Mouse (Mus musculus) intestine, postnatal 0 days (tissue): ENCODE measurements around the gene Slc27a5. TPM values are rescaled to one million over a fixed set of nuclear protein-coding genes. Genes with fewer than 3 reads are reported as not detected.

ENCODE experiments used
- ATAC-seq: fragments of 200-750 bp; cut with Nextera tagmentation; 2 replicates; pipeline ENCODE4 v1.8.0; 2017; ENCODE audit warnings: mild to moderate bottlenecking, moderate TSS enrichment, moderate library complexity
- H3K27ac ChIP-seq: fragments of 300-500 bp; sonication (generic); 2 replicates; pipeline ENCODE4 v1.5.1; 2014; ENCODE audit warnings: mild to moderate bottlenecking, low read depth, low read length, moderate library complexity
- H3K27me3 ChIP-seq: fragments of 300-500 bp; sonication (generic); replicated peaks from 2 replicates; pipeline ENCODE4 v1.6.1; 2014; ENCODE audit warnings: low read length, mixed read lengths; ENCODE audit not compliant: control insufficient read depth, insufficient read depth
- H3K36me3 ChIP-seq: fragments of 300-500 bp; sonication (generic); 2 replicates; pipeline ENCODE4 v1.6.1; 2014; ENCODE audit warnings: mild to moderate bottlenecking, moderate library complexity; ENCODE audit not compliant: control insufficient read depth, insufficient read depth
- H3K4me1 ChIP-seq: fragments of 300-500 bp; sonication (generic); replicated peaks from 2 replicates; pipeline ENCODE4 v1.6.1; 2014; ENCODE audit warnings: antibody characterized with exemption, low read length, mixed read lengths; ENCODE audit not compliant: control insufficient read depth, insufficient read depth
- H3K4me2 ChIP-seq: fragments of 300-500 bp; sonication (generic); replicated peaks from 2 replicates; pipeline ENCODE4 v1.6.1; 2014; ENCODE audit warnings: low read depth, mild to moderate bottlenecking, moderate library complexity
- H3K4me3 ChIP-seq: fragments of 300-500 bp; sonication (generic); 2 replicates; pipeline ENCODE4 v1.5.1; 2014; ENCODE audit warnings: low read depth, low read length
- H3K9ac ChIP-seq: fragments of 300-500 bp; sonication (generic); 2 replicates; pipeline ENCODE4 v1.6.1; 2014; ENCODE audit warnings: mild to moderate bottlenecking, low read depth, low read length
- H3K9me3 ChIP-seq: fragments of 300-500 bp; sonication (generic); 2 replicates; pipeline ENCODE4 v1.6.1; 2016; ENCODE audit warnings: mixed run types; ENCODE audit not compliant: control insufficient read depth
- CTCF ChIP-seq: sonication (generic); IDR thresholded peaks from 2 replicates; pipeline ENCODE4 v1.5.1; 2016; ENCODE audit warnings: low read depth, mild to moderate bottlenecking, control low read depth, antibody characterized with exemption, moderate library complexity
- whole genome bisulfite sequencing: fragments of 180-500 bp; shearing (Covaris S2); extraction: QIAGEN DNeasy Blood & Tissue Kit; methylation state at CpG from one replicate; pipeline ENCODE4 v1.1.7; 2014; 5-methylcytosine and 5-hydroxymethylcytosine counted together
- polyA plus RNA-seq: library from polyadenylated mRNA; unstranded; fragments of >200 nt; fragmentation: Nextera tagmentation; extraction: Ambion mirVana; gene quantifications from 2 replicates; pipeline ENCODE4 v1.2.1, GENCODE M21; 2015

Gene Slc27a5
- polyA plus RNA-seq, 1 experiment from 2014 or later: 0.22 TPM

DNA sequence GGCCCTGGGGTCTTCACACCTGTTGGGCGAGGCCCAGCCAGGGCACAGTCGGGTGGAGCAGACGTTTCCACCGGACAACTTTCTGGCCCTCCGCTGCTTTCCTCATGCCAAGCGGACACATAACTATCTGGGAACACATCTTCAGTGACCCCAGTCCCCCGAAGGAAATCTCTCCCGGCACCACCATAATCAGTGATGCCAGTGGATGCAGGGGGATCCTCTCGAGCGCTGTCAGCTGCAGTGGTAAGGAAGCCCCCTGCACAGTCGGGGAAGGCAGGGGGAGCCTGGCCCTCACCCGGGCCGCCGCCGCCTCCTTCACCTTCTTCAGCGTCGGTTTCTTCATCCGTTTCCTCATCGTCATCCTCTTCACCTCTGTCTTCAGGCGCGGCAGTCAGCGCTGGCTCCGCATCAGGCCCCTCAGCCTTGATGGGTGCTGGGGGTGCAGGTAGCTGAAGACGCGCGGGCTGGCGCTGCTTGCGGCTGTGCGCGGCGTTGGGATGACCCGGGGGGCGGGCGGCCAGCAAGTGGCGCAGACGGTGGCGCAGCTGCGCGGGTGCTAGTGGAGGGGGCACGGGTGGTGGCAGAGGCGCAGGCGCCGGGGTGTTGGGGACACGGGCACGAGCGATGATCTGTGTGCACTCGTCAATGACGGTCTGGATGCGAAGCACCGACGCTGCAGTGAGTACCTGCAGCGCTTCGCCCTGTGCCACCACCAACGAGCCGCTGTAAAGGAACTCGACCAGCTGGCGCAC, 9.5 kb upstream of the Slc27a5 start:
- Histone ChIP-seq H3K4me3 (no peak overlapping the region), H3K4me1 (no peaks in the 10 kb centered on the region), H3K4me2 (no peak overlapping the region), H3K27ac (no peak overlapping the region), H3K9me3 (no peaks in the 10 kb centered on the region), H3K9ac (no peak overlapping the region), H3K36me3 (peaks cover 27% of the 10 kb centered on the region), H3K27me3 (no peaks in the 10 kb centered on the region)
- TF ChIP-seq CTCF: no peak
- no peak for ATAC-seq
- 68% methylated on average over 57 of the region's 57 CpGs for WGBS

DNA sequence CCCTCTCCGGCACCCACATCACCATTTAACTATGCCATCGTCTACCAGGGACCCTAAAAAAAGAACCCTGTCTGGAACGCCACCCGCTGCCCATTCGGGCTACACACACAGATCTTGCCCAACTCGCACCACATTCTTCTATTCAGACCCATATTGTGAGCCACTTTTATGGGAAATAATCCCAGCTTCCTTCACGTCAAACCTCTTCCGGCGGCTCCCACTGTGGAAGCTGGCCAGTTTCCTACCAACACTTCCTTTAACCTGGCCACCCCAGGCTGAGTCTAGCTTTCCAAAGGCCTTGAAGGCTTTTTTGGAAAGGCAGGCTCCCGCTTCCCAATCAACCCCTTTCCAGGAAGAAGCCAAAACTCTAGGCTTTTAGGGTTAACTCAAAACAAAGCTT, 8.5 kb upstream of the Slc27a5 start:
- H3K9me3 ChIP-seq: no peaks in the 10 kb centered on the region
- WGBS: 90% methylated on average over 10 of the region's 10 CpGs
- no peak overlapping the region for H3K27ac ChIP-seq
- no peak overlapping the region for H3K4me3 ChIP-seq
- ATAC-seq: no peak
- TF ChIP-seq CTCF: no peak
- no peak overlapping the region for H3K4me2 ChIP-seq
- H3K27me3 ChIP-seq: no peaks in the 10 kb centered on the region
- no peaks in the 10 kb centered on the region for H3K4me1 ChIP-seq
- H3K36me3 ChIP-seq: peaks cover 27% of the 10 kb centered on the region
- H3K9ac ChIP-seq: no peak overlapping the region

DNA sequence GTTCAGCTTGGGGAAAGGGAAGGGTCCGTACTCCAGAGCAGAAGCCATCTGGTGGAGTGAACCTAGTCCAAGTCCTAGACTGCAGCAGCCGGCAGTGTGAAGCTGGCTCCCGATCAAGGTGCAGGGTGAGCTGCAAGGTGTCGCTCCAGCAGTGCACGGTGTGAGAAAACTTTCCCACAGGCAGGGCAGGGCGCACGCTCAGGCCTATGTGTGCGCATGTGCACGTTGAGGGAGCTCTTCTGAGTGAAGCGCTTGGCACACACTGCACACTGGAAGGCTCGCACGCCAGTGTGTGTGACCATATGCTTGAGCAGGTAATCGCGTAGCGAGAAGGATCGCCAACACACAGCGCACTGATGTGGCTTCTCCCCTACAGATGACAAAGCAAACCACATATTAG, 8.0 kb upstream of the Slc27a5 start:
- ATAC-seq: no peak
- no peak overlapping the region for H3K4me3 ChIP-seq
- no peak overlapping the region for H3K9ac ChIP-seq
- no peaks in the 10 kb centered on the region for H3K4me1 ChIP-seq
- TF ChIP-seq CTCF: no peak
- H3K4me2 ChIP-seq: no peak overlapping the region
- WGBS: 88% methylated on average over 17 of the region's 17 CpGs
- peaks cover 27% of the 10 kb centered on the region for H3K36me3 ChIP-seq
- no peaks in the 10 kb centered on the region for H3K27me3 ChIP-seq
- H3K9me3 ChIP-seq: no peaks in the 10 kb centered on the region
- no peak overlapping the region for H3K27ac ChIP-seq

DNA sequence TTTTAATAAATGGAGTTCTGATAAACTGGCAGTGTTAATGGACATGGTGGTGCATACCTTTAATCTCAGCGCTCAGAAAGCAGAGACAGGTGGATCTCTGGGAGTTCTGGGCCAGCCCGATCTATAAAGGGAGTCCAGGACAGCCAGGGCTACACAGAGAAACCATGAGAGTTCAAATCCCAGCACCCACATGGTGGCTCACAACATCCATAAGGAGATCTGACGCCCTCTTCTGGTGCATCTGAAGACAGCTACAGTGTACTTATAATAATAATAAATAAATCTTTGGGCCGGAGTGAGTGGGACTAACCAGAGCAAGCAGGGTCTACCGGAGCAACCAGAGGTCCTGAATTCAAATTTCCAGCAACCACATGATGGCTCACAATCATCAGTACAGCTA, 5.4 kb upstream of the Slc27a5 start:
- no peak for ATAC-seq
- Histone ChIP-seq H3K27ac (no peak overlapping the region), H3K27me3 (no peaks in the 10 kb centered on the region), H3K4me2 (no peak overlapping the region), H3K4me1 (no peaks in the 10 kb centered on the region), H3K9ac (no peak overlapping the region), H3K36me3 (peaks cover 27% of the 10 kb centered on the region), H3K4me3 (no peak overlapping the region), H3K9me3 (no peaks in the 10 kb centered on the region)
- 78% methylated on average over 5 of the region's 5 CpGs for WGBS
- TF ChIP-seq CTCF: no peak; the same call in 1 of the 2 replicates

DNA sequence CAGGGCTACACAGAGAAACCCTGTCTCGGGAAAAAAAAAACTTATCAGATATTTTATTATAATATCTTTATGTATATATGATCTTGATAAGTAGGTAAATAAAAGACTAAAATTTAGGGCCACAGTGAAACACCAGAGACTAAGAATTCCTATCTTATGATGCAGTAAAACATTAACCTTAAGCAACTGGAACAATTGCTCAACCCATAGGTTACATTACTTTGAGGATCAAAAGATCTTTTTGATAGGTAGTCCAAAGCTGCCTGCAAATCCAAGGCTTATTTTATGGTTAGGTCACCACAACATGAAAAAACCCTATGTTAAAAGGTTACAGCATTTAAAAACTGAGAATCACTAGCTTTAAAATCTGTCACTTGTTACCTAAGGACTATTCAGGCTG, 3.6 kb upstream of the Slc27a5 start:
- no peak overlapping the region for H3K9ac ChIP-seq
- H3K9me3 ChIP-seq: no peaks in the 10 kb centered on the region
- no peak for ATAC-seq
- no peaks in the 10 kb centered on the region for H3K4me1 ChIP-seq
- H3K27me3 ChIP-seq: no peaks in the 10 kb centered on the region
- H3K36me3 ChIP-seq: peaks cover 12% of the 10 kb centered on the region
- H3K4me2 ChIP-seq: no peak overlapping the region
- H3K27ac ChIP-seq: no peak overlapping the region
- 36% methylated on average over 1 of the region's 1 CpGs for WGBS
- H3K4me3 ChIP-seq: no peak overlapping the region
- TF ChIP-seq CTCF: no peak

DNA sequence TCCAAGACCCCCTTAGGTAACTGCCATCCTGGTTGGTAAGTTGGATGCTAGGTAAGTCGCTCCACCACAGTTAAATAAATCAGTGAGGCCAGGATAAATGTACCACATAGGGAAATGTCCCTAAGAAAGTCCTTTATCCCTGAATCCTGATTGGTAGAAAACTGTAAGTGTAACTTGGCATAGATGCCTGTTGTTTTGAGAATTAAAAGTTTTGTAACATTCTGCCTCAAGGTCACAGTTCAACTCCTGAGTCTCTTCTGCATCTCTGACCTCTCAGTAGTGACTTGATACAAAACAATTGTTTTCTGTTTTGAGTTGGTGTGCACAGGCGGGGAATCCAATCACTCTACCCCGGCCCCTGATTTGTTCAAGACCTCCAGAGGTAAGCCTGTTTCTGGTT, 859 bp upstream of the Slc27a5 start, which contains the start of gene Trim28:
TSS of gene Trim28 (plus strand) at position 264 of the 400 bp plus-strand sequence.
- no peaks in the 10 kb centered on the region for H3K9me3 ChIP-seq
- no peaks in the 10 kb centered on the region for H3K4me1 ChIP-seq
- no peak within 1 kb of the TSS for H3K9ac ChIP-seq
- H3K4me2 ChIP-seq: no peak within 1 kb of the TSS
- H3K27me3 ChIP-seq: no peaks in the 10 kb centered on the region
- no peak within 1 kb of the TSS for H3K27ac ChIP-seq
- no peak within 1 kb of the TSS for H3K4me3 ChIP-seq
- H3K36me3 ChIP-seq: no peaks in the 10 kb centered on the region
- 91% methylated on average over 3 of the region's 3 CpGs for WGBS
- ATAC-seq: no peak
- no peak for TF ChIP-seq CTCF
